In genomic region chr12:78748113-78748512, GRCm38 (mm10) we compare ENCODE assay signal across 8 mouse cellular contexts. TPM values are rescaled to one million over a fixed set of nuclear protein-coding genes. Genes with fewer than 3 reads are reported as not detected.
DNase-seq lines count a peak whose midpoint lies in the region; ATAC-seq and TF ChIP-seq lines count a peak whose summit lies in the region.

No protein-coding gene starts in this region.

- peak overlapping the region; percentile 82 for H3K27ac ChIP-seq in embryonic facial prominence, embryonic 15.5 days (replicated peaks)
- peak overlapping the region; percentile 70 for H3K27ac ChIP-seq in hindbrain, embryonic 15.5 days (replicated peaks)
- peak overlapping the region; percentile 87 for H3K27ac ChIP-seq in lung, postnatal 0 days (ENCODE audit: low read length)
- H3K27ac ChIP-seq in stomach, postnatal 0 days (replicated peaks): 0 out of 2 replicates have a peak overlapping the region, but pooled peaks have one; percentile 45

- H3K4me2 ChIP-seq in embryonic facial prominence, embryonic 15.5 days (replicated peaks): peak overlapping the region; percentile 91
- H3K4me2 ChIP-seq in hindbrain, embryonic 15.5 days: peak overlapping the region; percentile 93
- peak overlapping the region; percentile 71 for H3K4me2 ChIP-seq in lung, postnatal 0 days (replicated peaks; ENCODE audit: low read depth, low read length)
- peak overlapping the region; percentile 96 for H3K4me2 ChIP-seq in stomach, postnatal 0 days (replicated peaks; ENCODE audit: low read depth)

- no peak for ATAC-seq in embryonic facial prominence, embryonic 15.5 days (ENCODE audit: insufficient number of reproducible peaks, low FRiP score, low TSS enrichment, low read depth)
- ATAC-seq in hindbrain, embryonic 15.5 days (ENCODE audit: low FRiP score, low read depth): peak; percentile 21; the same call in 1 of the 2 replicates
- no peak for ATAC-seq in lung, postnatal 0 days
- ATAC-seq in stomach, postnatal 0 days (ENCODE audit: low FRiP score, low TSS enrichment): peak; percentile 1; the same call in 1 of the 2 replicates

- no peaks in the 10 kb centered on the region for H3K9me3 ChIP-seq in embryonic facial prominence, embryonic 15.5 days (replicated peaks)
- H3K9me3 ChIP-seq in hindbrain, embryonic 15.5 days: no peaks in the 10 kb centered on the region
- no peaks in the 10 kb centered on the region for H3K9me3 ChIP-seq in lung, postnatal 0 days (ENCODE audit: low read length)
- H3K9me3 ChIP-seq in stomach, postnatal 0 days (ENCODE audit: control insufficient read depth, low read length): no peaks in the 10 kb centered on the region

- DNase-seq in kidney, postnatal 25 days: peak; percentile 16 to 39
- DNase-seq in kidney, postnatal 10 days: no peak
- DNase-seq in NIH3T3 (ENCODE audit: low read depth): peak; percentile 13
- peak; percentile 27 for DNase-seq in lung, postnatal 0 days (ENCODE audit: low spot score)
- DNase-seq in stomach, postnatal 0 days (ENCODE audit: low spot score): peak; percentile 30
- DNase-seq in thymus, postnatal 36 days: no peak

- no peak for TF ChIP-seq EP300 in lung, postnatal 0 days (IDR thresholded peaks at IDR 0.05)
- no peak for TF ChIP-seq EP300 in stomach, postnatal 0 days (optimal IDR thresholded peaks at IDR 0.05)

- H3K36me3 ChIP-seq in embryonic facial prominence, embryonic 15.5 days: no peaks in the 10 kb centered on the region
- H3K36me3 ChIP-seq in hindbrain, embryonic 15.5 days: no peaks in the 10 kb centered on the region
- no peaks in the 10 kb centered on the region for H3K36me3 ChIP-seq in lung, postnatal 0 days (ENCODE audit: insufficient read depth, low read length)
- no peaks in the 10 kb centered on the region for H3K36me3 ChIP-seq in stomach, postnatal 0 days (ENCODE audit: control insufficient read depth, insufficient read depth, low read length)

- H3K4me3 ChIP-seq in embryonic facial prominence, embryonic 15.5 days (replicated peaks): peak overlapping the region; percentile 76
- peak overlapping the region; percentile 90 for H3K4me3 ChIP-seq in hindbrain, embryonic 15.5 days
- peak overlapping the region; percentile 93 for H3K4me3 ChIP-seq in lung, postnatal 0 days (ENCODE audit: low read depth, low read length)
- H3K4me3 ChIP-seq in stomach, postnatal 0 days (ENCODE audit: low read depth, low read length): peak overlapping the region; percentile 91

- peak overlapping the region; percentile 57 for H3K9ac ChIP-seq in embryonic facial prominence, embryonic 15.5 days
- H3K9ac ChIP-seq in hindbrain, embryonic 15.5 days: peak overlapping the region; percentile 52
- H3K9ac ChIP-seq in lung, postnatal 0 days (replicated peaks; ENCODE audit: low read depth): peak overlapping the region; percentile 87
- H3K9ac ChIP-seq in stomach, postnatal 0 days (ENCODE audit: low read length): peak overlapping the region; percentile 69

- H3K27me3 ChIP-seq in embryonic facial prominence, embryonic 15.5 days: peaks cover 4% of the 10 kb centered on the region; the same call in 1 of the 2 replicates
- no peaks in the 10 kb centered on the region for H3K27me3 ChIP-seq in hindbrain, embryonic 15.5 days
- H3K27me3 ChIP-seq in lung, postnatal 0 days (replicated peaks; ENCODE audit: insufficient read depth, low read length): no peaks in the 10 kb centered on the region
- no peaks in the 10 kb centered on the region for H3K27me3 ChIP-seq in stomach, postnatal 0 days (ENCODE audit: control insufficient read depth, insufficient read depth, low read length)

- no peak for TF ChIP-seq CTCF in lung, postnatal 0 days (IDR thresholded peaks at IDR 0.05)
- no peak for TF ChIP-seq CTCF in stomach, postnatal 0 days (IDR thresholded peaks at IDR 0.05; ENCODE audit: low read depth)

- 0 out of 2 replicates have a peak, but pooled peaks cover 4% of the 10 kb centered on the region for H3K4me1 ChIP-seq in embryonic facial prominence, embryonic 15.5 days
- H3K4me1 ChIP-seq in hindbrain, embryonic 15.5 days (replicated peaks): peaks cover 7% of the 10 kb centered on the region
- peaks cover 4% of the 10 kb centered on the region; the same call in 1 of the 2 replicates for H3K4me1 ChIP-seq in lung, postnatal 0 days (ENCODE audit: insufficient read depth, low read depth, low read length)
- no peaks in the 10 kb centered on the region for H3K4me1 ChIP-seq in stomach, postnatal 0 days (replicated peaks; ENCODE audit: control insufficient read depth, insufficient read depth)

- whole genome bisulfite sequencing in embryonic facial prominence, embryonic 15.5 days: 0% methylated on average over 10 of the region's 10 CpGs
- under 1% methylated on average over 10 of the region's 10 CpGs for WGBS in hindbrain, embryonic 15.5 days
- WGBS in lung, postnatal 0 days: 0% methylated on average over 10 of the region's 10 CpGs
- under 1% methylated on average over 10 of the region's 10 CpGs for WGBS in stomach, postnatal 0 days

RNA-seq across cellular contexts. Expression of gene Mpp5, which starts 0.6 kb away (rescaled TPM):
- 14.0 and 17.9 TPM in 2 replicates for polyA plus RNA-seq in embryonic facial prominence, embryonic 15.5 days (2015; fragmentation: Nextera tagmentation; extraction: Ambion mirVana)
- polyA plus RNA-seq in hindbrain, embryonic 15.5 days (2015; fragmentation: Nextera tagmentation; extraction: Ambion mirVana): 14.5 and 15.1 TPM in 2 replicates
- polyA plus RNA-seq in lung, postnatal 0 days (2015; fragmentation: Nextera tagmentation; extraction: Ambion mirVana): 26.9 and 36.0 TPM in 2 replicates
- 10.0 and 12.9 TPM in 2 replicates for polyA plus RNA-seq in stomach, postnatal 0 days (2015; fragmentation: Nextera tagmentation; extraction: Ambion mirVana)

RNA-seq across cellular contexts. Expression of gene Fam71d, which starts 56.8 kb away (rescaled TPM):
- not detected in 2 replicates for polyA plus RNA-seq in embryonic facial prominence, embryonic 15.5 days (2015; fragmentation: Nextera tagmentation; extraction: Ambion mirVana)
- polyA plus RNA-seq in hindbrain, embryonic 15.5 days (2015; fragmentation: Nextera tagmentation; extraction: Ambion mirVana): 0.18 and 0.26 TPM in 2 replicates
- 0.17 and 0.31 TPM in 2 replicates for polyA plus RNA-seq in lung, postnatal 0 days (2015; fragmentation: Nextera tagmentation; extraction: Ambion mirVana)
- not detected in 2 replicates for polyA plus RNA-seq in stomach, postnatal 0 days (2015; fragmentation: Nextera tagmentation; extraction: Ambion mirVana)

Comparison
In these comparisons a context has a peak if more than half of its experiments do, and no peak if none do; other contexts are left out.
1. DNase-seq: peak in kidney, postnatal 25 days (2 of 2), NIH3T3 (single experiment), lung, postnatal 0 days (single experiment) and stomach, postnatal 0 days (single experiment); none in kidney, postnatal 10 days (single experiment) and thymus, postnatal 36 days (0 of 2).
2. ATAC-seq: peak in hindbrain, embryonic 15.5 days (single experiment) and stomach, postnatal 0 days (single experiment); none in embryonic facial prominence, embryonic 15.5 days (single experiment) and lung, postnatal 0 days (single experiment).
3. Peak in every context shown above with its lines, with median percentiles within 50 percentile points of each other: H3K27ac ChIP-seq, H3K4me2 ChIP-seq, H3K4me3 ChIP-seq and H3K9ac ChIP-seq.